Mouse (Mus musculus) kidney, adult 2 months (tissue): ENCODE data around the gene Rnf144a.

Experiments
- CTCF ChIP-seq: fragments of 200-500 bp; conservative IDR thresholded peaks from 2 replicates; pipeline ENCODE4 v1.5.1; 2011; ENCODE audit warnings: low read depth, mild to moderate bottlenecking, control low read depth, low read length, moderate library complexity, mixed read lengths; ENCODE audit not compliant: insufficient read depth, insufficient read length
- POLR2A ChIP-seq: fragments of 200-500 bp; IDR thresholded peaks from one replicate; pipeline ENCODE4 v1.6.1; 2011; ENCODE audit warnings: low read depth, low read length, control low read depth

- TF ChIP-seq POLR2A = no peak
- TF ChIP-seq CTCF = no peak
Observed at GRCm38 (mm10) chr12:26377691-26378090, 37.4 kb downstream of the Rnf144a start.
